Mouse (Mus musculus) ES-E14 (cell line): ENCODE measurements around the gene Zfp40.
A peak's percentile ranks its signal among the peaks of the same experiment; 100 is the strongest.

ENCODE experiments used
- CHD2 ChIP-seq: IDR thresholded peaks from 2 replicates; pipeline ENCODE4 v1.6.1; 2014; ENCODE audit warnings: mild to moderate bottlenecking, low read depth, low read length, inconsistent platforms
- HCFC1 ChIP-seq: IDR thresholded peaks from 2 replicates; pipeline ENCODE4 v1.6.1; 2012; ENCODE audit warnings: low read length, inconsistent platforms, borderline replicate concordance; ENCODE audit not compliant: insufficient read depth
- MAFK ChIP-seq: IDR thresholded peaks from 2 replicates; pipeline ENCODE4 v1.6.1; 2014; ENCODE audit warnings: mild to moderate bottlenecking, low read depth, low read length, inconsistent platforms; ENCODE audit not compliant: insufficient read depth
- ZC3H11A ChIP-seq: IDR thresholded peaks from 2 replicates; pipeline ENCODE4 v1.6.1; 2012; ENCODE audit warnings: low read depth, mild to moderate bottlenecking, inconsistent platforms, low read length, borderline replicate concordance
- ZNF384 ChIP-seq: IDR thresholded peaks from 2 replicates; pipeline ENCODE4 v1.6.1; 2012; ENCODE audit warnings: low read depth, low read length, inconsistent platforms

DNA sequence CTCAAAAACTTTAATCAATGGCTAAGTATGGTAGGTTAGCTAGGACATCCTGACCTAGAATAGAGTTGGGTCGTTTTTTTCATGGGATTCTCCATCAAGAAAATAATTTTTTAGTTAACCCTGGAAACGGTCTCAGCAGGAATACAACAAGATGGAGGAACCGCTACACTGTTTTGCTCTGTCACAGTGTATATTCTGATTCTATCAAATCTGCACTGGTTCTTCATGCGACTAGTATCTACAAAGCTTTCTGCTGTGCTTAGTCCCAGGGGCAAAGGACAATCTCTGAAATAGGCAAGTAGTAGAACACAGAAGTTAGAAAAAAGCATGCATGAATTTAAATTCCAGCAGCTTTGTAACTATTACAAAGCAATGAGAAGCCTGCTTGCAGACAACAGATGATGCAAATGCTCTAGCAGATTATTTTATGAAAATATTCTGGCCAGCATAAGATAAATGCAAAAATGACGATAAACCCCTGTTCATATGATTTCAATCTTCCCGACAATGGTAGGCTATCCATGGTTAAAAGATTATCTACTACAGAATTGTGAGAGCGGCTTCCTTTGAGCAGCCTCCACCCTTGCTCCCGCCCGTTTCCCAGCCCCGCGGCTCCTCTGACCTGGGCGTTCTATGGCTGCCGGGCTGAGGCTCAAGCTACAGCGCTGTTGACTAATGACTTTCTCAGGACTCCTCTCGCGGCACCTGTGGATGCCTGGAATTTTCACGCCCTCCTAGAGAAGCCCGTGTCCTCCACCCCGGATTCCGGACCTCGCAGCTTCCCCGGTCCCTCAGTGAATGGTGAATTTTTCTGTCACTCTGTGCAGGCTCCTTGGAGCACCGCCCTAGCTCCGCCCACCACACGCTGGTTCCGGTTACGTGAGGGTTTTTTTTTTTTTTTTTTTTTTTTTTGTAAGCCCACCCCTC is at the start of gene Zfp40:
- 0 out of 2 replicates have a peak, but pooled peaks have one; percentile 24 for TF ChIP-seq HCFC1
- peak; percentile 71; the same call in 1 of the 2 replicates for TF ChIP-seq CHD2
- TF ChIP-seq MAFK: no peak
- 0 out of 2 replicates have a peak, but pooled peaks have one; percentile 39 for TF ChIP-seq ZNF384
- no peak for TF ChIP-seq ZC3H11A
